In genomic region chr5:121836692-121837415, GRCm38 (mm10) we compare ENCODE assay signal across 8 mouse cellular contexts. TPM values are rescaled to one million over a fixed set of nuclear protein-coding genes. Genes with fewer than 3 reads are reported as not detected.
DNase-seq lines count a peak whose midpoint lies in the region; ATAC-seq lines count a peak whose summit lies in the region.

No protein-coding gene starts in this region.

- no peaks in the 10 kb centered on the region for H3K9me3 ChIP-seq in heart, embryonic 11.5 days (replicated peaks; ENCODE audit: control insufficient read depth, low read length)
- H3K9me3 ChIP-seq in kidney, embryonic 16.5 days (ENCODE audit: low read length), result no peaks in the 10 kb centered on the region
- no peaks in the 10 kb centered on the region for H3K9me3 ChIP-seq in liver, embryonic 12.5 days (replicated peaks)

- H3K27me3 ChIP-seq in heart, embryonic 11.5 days (ENCODE audit: control insufficient read depth, insufficient read depth, low read length), result no peaks in the 10 kb centered on the region
- H3K27me3 ChIP-seq in kidney, embryonic 16.5 days (ENCODE audit: insufficient read depth, low read length), result no peaks in the 10 kb centered on the region
- H3K27me3 ChIP-seq in liver, embryonic 12.5 days (replicated peaks), result peaks cover 16% of the 10 kb centered on the region
- no peaks in the 10 kb centered on the region for H3K27me3 ChIP-seq in splenic B cell, adult 2 months (ENCODE audit: control insufficient read depth, insufficient read depth, low read length, poor library complexity, severe bottlenecking)

- no peaks in the 10 kb centered on the region; the same call in 1 of the 2 replicates for H3K36me3 ChIP-seq in heart, embryonic 11.5 days (ENCODE audit: control insufficient read depth, insufficient read depth, low read length)
- H3K36me3 ChIP-seq in kidney, embryonic 16.5 days (ENCODE audit: insufficient read depth, low read length), result no peaks in the 10 kb centered on the region
- H3K36me3 ChIP-seq in liver, embryonic 12.5 days, result peaks cover 7% of the 10 kb centered on the region
- H3K36me3 ChIP-seq in splenic B cell, adult 2 months (ENCODE audit: control insufficient read depth, insufficient read depth, low read length, poor library complexity, severe bottlenecking), result no peaks in the 10 kb centered on the region

- H3K9ac ChIP-seq in heart, embryonic 11.5 days (ENCODE audit: low read depth, low read length), result peak overlapping the region; percentile 82
- peak overlapping the region; percentile 80 for H3K9ac ChIP-seq in kidney, embryonic 16.5 days (replicated peaks; ENCODE audit: low read length)
- H3K9ac ChIP-seq in liver, embryonic 12.5 days, result peak overlapping the region; percentile 89

- WGBS in heart, embryonic 11.5 days (ENCODE audit: insufficient replicate concordance), result under 1% methylated on average over 64 of the region's 77 CpGs
- under 1% methylated on average over 70 of the region's 77 CpGs for WGBS in kidney, embryonic 16.5 days
- under 1% methylated on average over 73 of the region's 77 CpGs for WGBS in liver, embryonic 12.5 days (ENCODE audit: insufficient replicate concordance)

- H3K4me1 ChIP-seq in heart, embryonic 11.5 days (ENCODE audit: control insufficient read depth, insufficient read depth, low read length), result peaks cover 49% of the 10 kb centered on the region
- H3K4me1 ChIP-seq in kidney, embryonic 16.5 days (ENCODE audit: insufficient read depth, low read length), result peaks cover 59% of the 10 kb centered on the region
- H3K4me1 ChIP-seq in liver, embryonic 12.5 days, result peaks cover 75% of the 10 kb centered on the region

- DNase-seq in CD4-positive helper T cell, adult 2 months (ENCODE audit: low read depth, low spot score), result peak; percentile 97
- peak; percentile 87 for DNase-seq in brain, adult 2 months (ENCODE audit: low read depth, low spot score)
- DNase-seq in naive thymus-derived CD4-positive, alpha-beta T cell, adult 2 months (ENCODE audit: low read depth), result peak; percentile 95
- DNase-seq in splenic B cell, adult 2 months (ENCODE audit: low read depth, low spot score), result peak; percentile 98

- H3K27ac ChIP-seq in heart, embryonic 11.5 days (ENCODE audit: low read depth, low read length), result peak overlapping the region; percentile 87
- H3K27ac ChIP-seq in kidney, embryonic 16.5 days (ENCODE audit: low read length), result peak overlapping the region; percentile 88
- H3K27ac ChIP-seq in liver, embryonic 12.5 days, result peak overlapping the region; percentile 87

- ATAC-seq in erythroblast, adult 5-6 weeks (replicated peaks; ENCODE audit: low FRiP score, poor library complexity, severe bottlenecking), result peak; percentile 73
- ATAC-seq in heart, embryonic 11.5 days (replicated peaks; ENCODE audit: insufficient number of reproducible peaks, low FRiP score, low TSS enrichment), result peak; percentile 81
- peak; percentile 77 for ATAC-seq in kidney, embryonic 16.5 days (ENCODE audit: low FRiP score, low TSS enrichment)
- peak; percentile 85 for ATAC-seq in liver, embryonic 12.5 days

- peak overlapping the region; percentile 98 for H3K4me2 ChIP-seq in heart, embryonic 11.5 days
- H3K4me2 ChIP-seq in kidney, embryonic 16.5 days (replicated peaks; ENCODE audit: low read depth, low read length), result peak overlapping the region; percentile 97
- H3K4me2 ChIP-seq in liver, embryonic 12.5 days, result peak overlapping the region; percentile 97

- H3K4me3 ChIP-seq in heart, embryonic 11.5 days (ENCODE audit: low read depth, low read length), result peak overlapping the region; percentile 75
- peak overlapping the region; percentile 87 for H3K4me3 ChIP-seq in kidney, embryonic 16.5 days (ENCODE audit: low read length)
- H3K4me3 ChIP-seq in liver, embryonic 12.5 days, result peak overlapping the region; percentile 79

RNA-seq across cellular contexts. Expression of gene Sh2b3, which starts 0.6 kb away (rescaled TPM):
- total RNA-seq in erythroblast, adult 5-6 weeks (2015; ENCODE audit: low replicate concordance), result 9.0 and 18.1 TPM in 2 replicates
- total RNA-seq in erythroblast, adult 5-6 weeks (2017; ENCODE audit: low replicate concordance), result 5.5 and 6.0 TPM in 2 replicates
- 16.8 and 17.2 TPM in 2 replicates for polyA plus RNA-seq in heart, embryonic 11.5 days (2014; fragmentation: Nextera tagmentation; extraction: Ambion mirVana)
- 17.4 and 17.8 TPM in 2 replicates for polyA plus RNA-seq in kidney, embryonic 16.5 days (2015; fragmentation: Nextera tagmentation; extraction: Ambion mirVana)
- 13.0 TPM in 2 replicates for polyA plus RNA-seq in liver, embryonic 12.5 days (2016; fragmentation: Nextera tagmentation; extraction: Ambion mirVana)

RNA-seq across cellular contexts. Expression of gene Pheta1, which starts 11.9 kb away (rescaled TPM):
- 0.19 and 0.84 TPM in 2 replicates for total RNA-seq in erythroblast, adult 5-6 weeks (2015; ENCODE audit: low replicate concordance)
- 0.70 TPM in 1 of 2 replicates, not detected in the other for total RNA-seq in erythroblast, adult 5-6 weeks (2017; ENCODE audit: low replicate concordance)
- polyA plus RNA-seq in heart, embryonic 11.5 days (2014; fragmentation: Nextera tagmentation; extraction: Ambion mirVana), result 10.6 and 11.8 TPM in 2 replicates
- polyA plus RNA-seq in kidney, embryonic 16.5 days (2015; fragmentation: Nextera tagmentation; extraction: Ambion mirVana), result 28.9 and 33.2 TPM in 2 replicates
- polyA plus RNA-seq in liver, embryonic 12.5 days (2016; fragmentation: Nextera tagmentation; extraction: Ambion mirVana), result 6.6 and 7.3 TPM in 2 replicates

Comparison
In these comparisons a context has a peak if more than half of its experiments do, and no peak if none do; other contexts are left out.
1. Peak in every context shown above with its lines: DNase-seq, ATAC-seq, H3K4me3 ChIP-seq and H3K27ac ChIP-seq.